Mouse (Mus musculus): ENCODE measurements around the gene Sesn3.

DNA sequence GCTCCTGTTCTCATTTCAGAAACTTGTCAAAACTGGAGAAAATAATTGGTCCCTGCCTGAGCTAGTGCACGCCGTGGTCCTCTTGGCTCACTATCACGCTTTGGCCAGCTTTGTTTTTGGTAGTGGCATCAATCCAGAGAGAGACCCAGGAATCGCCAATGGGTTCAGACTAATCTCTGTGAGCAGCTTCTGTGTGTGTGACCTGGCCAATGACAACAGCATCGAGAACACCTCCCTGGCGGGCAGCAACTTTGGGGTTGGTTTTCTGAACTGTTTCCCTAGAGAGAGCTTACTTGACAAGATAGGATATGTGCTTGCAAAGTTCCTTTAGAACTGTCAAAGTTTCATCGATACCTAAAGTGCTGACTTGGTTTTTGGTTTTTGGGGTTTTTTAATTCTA lies 39.6 kb downstream of the Sesn3 start:
- TF ChIP-seq CHD2 (IDR thresholded peaks at IDR 0.05; ENCODE audit: low read length), result no peak
- TF ChIP-seq POLR2A (IDR thresholded peaks at IDR 0.05; ENCODE audit: control insufficient read depth in 1 of 2, insufficient read depth in 1 of 2, low read depth in 1 of 2, low read length in 2 of 2, poor library complexity in 1 of 2), result no peak
- no peak for TF ChIP-seq CTCF (IDR thresholded peaks at IDR 0.05 in 2 of 3, conservative IDR thresholded peaks at IDR 0.05 in 1 of 3; ENCODE audit: control insufficient read depth in 1 of 3, insufficient read depth in 1 of 3, low read depth in 2 of 3, low read length in 3 of 3, poor library complexity in 1 of 3, severe bottlenecking in 1 of 3)
- TF ChIP-seq NELFE (IDR thresholded peaks at IDR 0.05; ENCODE audit: low read depth, low read length), result no peak
- TF ChIP-seq EP300 (IDR thresholded peaks at IDR 0.05; ENCODE audit: low read depth in 1 of 2, low read length in 2 of 2), result no peak
- TF ChIP-seq HCFC1 (IDR thresholded peaks at IDR 0.05; ENCODE audit: low read depth, low read length), result no peak
- TF ChIP-seq GATA1 (IDR thresholded peaks at IDR 0.05; ENCODE audit: low read depth, low read length), result no peak
- TF ChIP-seq NRF1 (IDR thresholded peaks at IDR 0.05; ENCODE audit: insufficient read depth, low read depth, low read length, poor library complexity, severe bottlenecking), result no peak

Data from MEL (cell line).